ENCODE assay signal across 8 mouse cellular contexts in the genomic region with DNA sequence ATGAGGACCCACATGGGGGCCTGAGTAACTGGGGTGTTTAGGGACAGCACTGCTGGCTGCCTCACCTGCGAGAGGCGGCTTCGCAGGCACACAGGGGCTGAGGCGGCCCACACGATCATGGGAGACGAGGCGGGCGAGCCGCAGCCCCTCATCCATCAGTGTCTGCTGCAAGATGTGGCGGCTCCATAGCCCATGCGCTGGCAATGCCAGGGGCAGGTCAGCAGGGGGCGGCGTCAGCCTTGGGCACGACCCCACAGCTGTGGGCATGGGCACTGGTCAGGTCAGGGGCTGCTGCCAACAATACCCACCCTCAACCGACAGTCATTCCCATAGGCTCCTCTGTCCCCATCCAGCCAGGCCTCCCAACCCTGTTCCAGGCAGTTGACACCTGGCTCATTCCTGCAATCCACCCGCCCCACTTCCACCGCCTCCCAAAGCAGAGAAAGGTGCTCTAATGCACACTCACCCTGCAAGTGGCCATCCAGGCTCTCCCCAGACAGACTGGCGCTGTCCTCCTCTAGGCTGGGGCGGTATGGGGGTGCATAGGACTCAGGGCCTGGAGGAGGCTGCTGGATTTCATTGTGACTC. TPM values are rescaled to one million over a fixed set of nuclear protein-coding genes. Genes with fewer than 3 reads are reported as not detected.
DNase-seq lines count a peak whose midpoint lies in the region; ATAC-seq lines count a peak whose summit lies in the region.

No protein-coding gene starts in this region.

- H3K9ac ChIP-seq in neural tube, embryonic 11.5 days (ENCODE audit: low read length): 0 out of 2 replicates have a peak overlapping the region, but pooled peaks have one; percentile 3
- H3K9ac ChIP-seq in heart, embryonic 15.5 days: peak overlapping the region; percentile 47; the same call in 1 of the 2 replicates
- H3K9ac ChIP-seq in midbrain, embryonic 14.5 days (replicated peaks; ENCODE audit: low read length): no peak overlapping the region

- H3K4me3 ChIP-seq in neural tube, embryonic 11.5 days (ENCODE audit: low read depth, low read length): 0 out of 2 replicates have a peak overlapping the region, but pooled peaks have one; percentile 13
- peak overlapping the region; percentile 43 for H3K4me3 ChIP-seq in heart, embryonic 15.5 days
- H3K4me3 ChIP-seq in limb, embryonic 10.5 days: peak overlapping the region; percentile 84
- no peak overlapping the region for H3K4me3 ChIP-seq in midbrain, embryonic 14.5 days (replicated peaks; ENCODE audit: low read depth, low read length)

- no peaks in the 10 kb centered on the region for H3K9me3 ChIP-seq in neural tube, embryonic 11.5 days (ENCODE audit: control insufficient read depth, low read length)
- no peaks in the 10 kb centered on the region for H3K9me3 ChIP-seq in heart, embryonic 15.5 days (replicated peaks)
- no peaks in the 10 kb centered on the region for H3K9me3 ChIP-seq in limb, embryonic 10.5 days (replicated peaks)
- H3K9me3 ChIP-seq in midbrain, embryonic 14.5 days (ENCODE audit: control insufficient read depth, low read length): no peaks in the 10 kb centered on the region

- H3K27ac ChIP-seq in neural tube, embryonic 11.5 days (ENCODE audit: low read depth, low read length): no peak overlapping the region
- peak overlapping the region; percentile 85 for H3K27ac ChIP-seq in heart, embryonic 15.5 days
- peak overlapping the region; percentile 66 for H3K27ac ChIP-seq in limb, embryonic 10.5 days
- H3K27ac ChIP-seq in midbrain, embryonic 14.5 days (replicated peaks; ENCODE audit: low read depth, low read length): no peak overlapping the region

- H3K36me3 ChIP-seq in neural tube, embryonic 11.5 days (ENCODE audit: control insufficient read depth, insufficient read depth, low read length): no peaks in the 10 kb centered on the region
- peaks cover 24% of the 10 kb centered on the region for H3K36me3 ChIP-seq in heart, embryonic 15.5 days
- H3K36me3 ChIP-seq in limb, embryonic 10.5 days: peaks cover 59% of the 10 kb centered on the region
- H3K36me3 ChIP-seq in midbrain, embryonic 14.5 days (ENCODE audit: control insufficient read depth, insufficient read depth, low read length): no peaks in the 10 kb centered on the region

- peak overlapping the region; percentile 19; the same call in 1 of the 2 replicates for H3K4me2 ChIP-seq in neural tube, embryonic 11.5 days (ENCODE audit: low read depth)
- peak overlapping the region; percentile 70 for H3K4me2 ChIP-seq in heart, embryonic 15.5 days
- peak overlapping the region; percentile 27 for H3K4me2 ChIP-seq in midbrain, embryonic 14.5 days (ENCODE audit: low read length)

- peaks cover 22% of the 10 kb centered on the region for H3K4me1 ChIP-seq in neural tube, embryonic 11.5 days (ENCODE audit: control insufficient read depth, insufficient read depth, low read length)
- peaks cover 62% of the 10 kb centered on the region for H3K4me1 ChIP-seq in heart, embryonic 15.5 days (replicated peaks)
- peaks cover 88% of the 10 kb centered on the region for H3K4me1 ChIP-seq in limb, embryonic 10.5 days
- H3K4me1 ChIP-seq in midbrain, embryonic 14.5 days (ENCODE audit: control insufficient read depth, insufficient read depth, low read length): peaks cover 10% of the 10 kb centered on the region; the same call in 1 of the 2 replicates

- H3K27me3 ChIP-seq in neural tube, embryonic 11.5 days (ENCODE audit: control insufficient read depth, insufficient read depth, low read length): peaks cover 70% of the 10 kb centered on the region
- H3K27me3 ChIP-seq in heart, embryonic 15.5 days: no peaks in the 10 kb centered on the region
- peaks cover 36% of the 10 kb centered on the region for H3K27me3 ChIP-seq in limb, embryonic 10.5 days (ENCODE audit: low read depth, poor library complexity, severe bottlenecking)
- H3K27me3 ChIP-seq in midbrain, embryonic 14.5 days (ENCODE audit: control insufficient read depth, insufficient read depth, low read length): peaks cover 72% of the 10 kb centered on the region

- DNase-seq in neural tube, embryonic 11.5 days (ENCODE audit: low spot score): peak; percentile 56
- DNase-seq in neural tube, embryonic 10.5 days (ENCODE audit: extremely low spot score, low spot score): no peak
- DNase-seq in cerebellum, adult 9-11 months: peak; percentile 76
- DNase-seq in limb, embryonic 10.5 days (ENCODE audit: low spot score): peak; percentile 60
- DNase-seq in midbrain, embryonic 14.5 days: peak; percentile 34
- DNase-seq in thymus, postnatal 25 days: peak; percentile 68
- no peak for DNase-seq in yolk sac, embryonic 10.5 days (ENCODE audit: low spot score)

- no peak for ATAC-seq in neural tube, embryonic 11.5 days (ENCODE audit: insufficient read depth, low FRiP score, low TSS enrichment)
- ATAC-seq in heart, embryonic 15.5 days (replicated peaks; ENCODE audit: insufficient number of reproducible peaks, insufficient read depth, low FRiP score, low read depth): no peak
- no peak for ATAC-seq in midbrain, embryonic 14.5 days (ENCODE audit: low FRiP score, low TSS enrichment)

- WGBS in neural tube, embryonic 11.5 days: 10% methylated on average over 18 of the region's 19 CpGs
- WGBS in heart, embryonic 15.5 days: 37% methylated on average over 19 of the region's 19 CpGs
- 13% methylated on average over 19 of the region's 19 CpGs for WGBS in limb, embryonic 10.5 days
- WGBS in midbrain, embryonic 14.5 days: 13% methylated on average over 19 of the region's 19 CpGs

RNA-seq across cellular contexts. Expression of a gene that starts 3.9 kb away (rescaled TPM):
- polyA plus RNA-seq in neural tube, embryonic 11.5 days (2014; fragmentation: Nextera tagmentation; extraction: Ambion mirVana): 9.3 and 10.6 TPM in 2 replicates
- polyA plus RNA-seq in heart, embryonic 15.5 days (2015; fragmentation: Nextera tagmentation; extraction: Ambion mirVana): 7.8 and 8.9 TPM in 2 replicates
- 11.9 and 12.3 TPM in 2 replicates for polyA plus RNA-seq in limb, embryonic 10.5 days (2016; fragmentation: Nextera tagmentation; extraction: Ambion mirVana)
- 2.6 and 3.5 TPM in 2 replicates for polyA plus RNA-seq in midbrain, embryonic 14.5 days (2014; fragmentation: Nextera tagmentation; extraction: Ambion mirVana)

RNA-seq across cellular contexts. Expression of a gene that starts 5.6 kb away (rescaled TPM):
- polyA plus RNA-seq in neural tube, embryonic 11.5 days (2014; fragmentation: Nextera tagmentation; extraction: Ambion mirVana): 6.2 and 7.8 TPM in 2 replicates
- polyA plus RNA-seq in heart, embryonic 15.5 days (2015; fragmentation: Nextera tagmentation; extraction: Ambion mirVana): 10.9 and 14.9 TPM in 2 replicates
- polyA plus RNA-seq in limb, embryonic 10.5 days (2016; fragmentation: Nextera tagmentation; extraction: Ambion mirVana): 13.1 and 17.4 TPM in 2 replicates
- 0.93 and 1.2 TPM in 2 replicates for polyA plus RNA-seq in midbrain, embryonic 14.5 days (2014; fragmentation: Nextera tagmentation; extraction: Ambion mirVana)

RNA-seq across cellular contexts. Expression of a gene that starts 20.0 kb away (rescaled TPM):
- 6.1 and 6.8 TPM in 2 replicates for polyA plus RNA-seq in neural tube, embryonic 11.5 days (2014; fragmentation: Nextera tagmentation; extraction: Ambion mirVana)
- 26.2 and 33.5 TPM in 2 replicates for polyA plus RNA-seq in heart, embryonic 15.5 days (2015; fragmentation: Nextera tagmentation; extraction: Ambion mirVana)
- polyA plus RNA-seq in limb, embryonic 10.5 days (2016; fragmentation: Nextera tagmentation; extraction: Ambion mirVana): 8.4 and 9.7 TPM in 2 replicates
- polyA plus RNA-seq in midbrain, embryonic 14.5 days (2014; fragmentation: Nextera tagmentation; extraction: Ambion mirVana): 1.4 and 4.0 TPM in 2 replicates

RNA-seq across cellular contexts. Expression of a gene that starts 41.8 kb away (rescaled TPM):
- polyA plus RNA-seq in neural tube, embryonic 11.5 days (2014; fragmentation: Nextera tagmentation; extraction: Ambion mirVana): 60.2 and 68.2 TPM in 2 replicates
- polyA plus RNA-seq in heart, embryonic 15.5 days (2015; fragmentation: Nextera tagmentation; extraction: Ambion mirVana): 31.2 and 43.1 TPM in 2 replicates
- polyA plus RNA-seq in limb, embryonic 10.5 days (2016; fragmentation: Nextera tagmentation; extraction: Ambion mirVana): 48.6 and 67.8 TPM in 2 replicates
- polyA plus RNA-seq in midbrain, embryonic 14.5 days (2014; fragmentation: Nextera tagmentation; extraction: Ambion mirVana): 110 and 131 TPM in 2 replicates

RNA-seq across cellular contexts. Expression of a gene that starts 42.2 kb away (rescaled TPM):
- 0.56 and 0.76 TPM in 2 replicates for polyA plus RNA-seq in neural tube, embryonic 11.5 days (2014; fragmentation: Nextera tagmentation; extraction: Ambion mirVana)
- 0.25 and 0.29 TPM in 2 replicates for polyA plus RNA-seq in heart, embryonic 15.5 days (2015; fragmentation: Nextera tagmentation; extraction: Ambion mirVana)
- 0.49 and 0.78 TPM in 2 replicates for polyA plus RNA-seq in limb, embryonic 10.5 days (2016; fragmentation: Nextera tagmentation; extraction: Ambion mirVana)
- 0.62 TPM in 1 of 2 replicates, not detected in the other for polyA plus RNA-seq in midbrain, embryonic 14.5 days (2014; fragmentation: Nextera tagmentation; extraction: Ambion mirVana)

Comparison
In these comparisons a context has a peak if more than half of its experiments do, and no peak if none do; other contexts are left out.
1. DNase-seq: peak in neural tube, embryonic 11.5 days (single experiment), cerebellum, adult 9-11 months (single experiment), limb, embryonic 10.5 days (single experiment), midbrain, embryonic 14.5 days (single experiment) and thymus, postnatal 25 days (single experiment); none in neural tube, embryonic 10.5 days (single experiment) and yolk sac, embryonic 10.5 days (single experiment).
2. H3K27ac ChIP-seq: peak in heart, embryonic 15.5 days (single experiment) and limb, embryonic 10.5 days (single experiment); none in neural tube, embryonic 11.5 days (single experiment) and midbrain, embryonic 14.5 days (single experiment).
3. H3K4me2 ChIP-seq: peak in every context shown above with its lines; median percentile 70 in heart, embryonic 15.5 days; 27 in midbrain, embryonic 14.5 days; 19 in neural tube, embryonic 11.5 days.